In the genomic region with DNA sequence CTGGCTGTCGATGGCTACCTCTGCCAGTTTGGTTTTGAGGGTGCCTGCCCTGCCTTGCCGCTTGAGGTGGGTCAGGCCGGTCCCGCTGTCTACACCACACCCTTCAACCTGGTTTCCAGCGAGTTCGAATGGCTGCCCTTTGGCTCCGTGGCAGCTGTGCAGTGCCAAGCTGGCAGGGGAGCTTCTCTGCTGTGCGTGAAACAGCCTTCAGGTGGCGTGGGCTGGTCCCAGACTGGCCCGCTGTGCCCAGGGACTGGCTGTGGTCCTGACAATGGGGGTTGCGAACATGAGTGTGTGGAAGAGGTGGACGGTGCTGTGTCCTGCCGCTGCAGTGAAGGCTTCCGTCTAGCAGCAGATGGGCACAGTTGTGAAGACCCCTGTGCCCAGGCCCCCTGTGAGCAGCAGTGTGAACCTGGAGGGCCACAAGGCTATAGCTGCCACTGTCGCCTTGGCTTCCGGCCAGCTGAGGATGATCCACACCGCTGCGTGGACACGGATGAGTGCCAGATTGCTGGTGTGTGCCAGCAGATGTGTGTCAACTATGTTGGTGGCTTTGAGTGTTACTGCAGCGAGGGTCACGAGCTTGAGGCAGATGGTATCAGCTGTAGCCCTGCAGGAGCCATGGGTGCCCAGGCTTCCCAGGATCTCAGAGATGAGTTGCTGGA, we compare ENCODE assay signal across 8 mouse cellular contexts. TPM values are rescaled to one million over a fixed set of nuclear protein-coding genes. Genes with fewer than 3 reads are reported as not detected.
DNase-seq lines count a peak whose midpoint lies in the region; ATAC-seq lines count a peak whose summit lies in the region.

No protein-coding gene starts in this region.

- WGBS in heart, embryonic 11.5 days (ENCODE audit: insufficient replicate concordance) = 42% methylated on average over 21 of the region's 21 CpGs
- 36% methylated on average over 20 of the region's 21 CpGs for WGBS in heart, embryonic 16.5 days
- 41% methylated on average over 21 of the region's 21 CpGs for WGBS in liver, embryonic 16.5 days (ENCODE audit: insufficient replicate concordance)

- ATAC-seq in heart, embryonic 11.5 days (replicated peaks; ENCODE audit: insufficient number of reproducible peaks, low FRiP score, low TSS enrichment) = no peak
- no peak for ATAC-seq in heart, embryonic 16.5 days (replicated peaks; ENCODE audit: extremely low read depth, insufficient read depth, low FRiP score)
- no peak for ATAC-seq in liver, embryonic 16.5 days (ENCODE audit: low read depth)

- no peaks in the 10 kb centered on the region for H3K36me3 ChIP-seq in heart, embryonic 11.5 days (ENCODE audit: control insufficient read depth, insufficient read depth, low read length)
- no peaks in the 10 kb centered on the region for H3K36me3 ChIP-seq in heart, embryonic 16.5 days (ENCODE audit: control insufficient read depth, insufficient read depth)
- no peaks in the 10 kb centered on the region for H3K36me3 ChIP-seq in liver, embryonic 16.5 days (ENCODE audit: control insufficient read depth, insufficient read depth)

- no peak overlapping the region for H3K27ac ChIP-seq in heart, embryonic 11.5 days (ENCODE audit: low read depth, low read length)
- H3K27ac ChIP-seq in heart, embryonic 16.5 days (ENCODE audit: low read length) = no peak overlapping the region
- H3K27ac ChIP-seq in liver, embryonic 16.5 days (ENCODE audit: low read length) = no peak overlapping the region

- DNase-seq in heart, adult 18-20 months = no peak
- DNase-seq in NIH3T3 (ENCODE audit: low read depth) = peak; percentile 78
- no peak for DNase-seq in T-cell, adult 2 months (ENCODE audit: low spot score)
- no peak for DNase-seq in urinary bladder, postnatal 10 days (ENCODE audit: low spot score)
- DNase-seq in right cerebral cortex, postnatal 4 days = no peak

- H3K9me3 ChIP-seq in heart, embryonic 11.5 days (replicated peaks; ENCODE audit: control insufficient read depth, low read length) = no peaks in the 10 kb centered on the region
- no peaks in the 10 kb centered on the region for H3K9me3 ChIP-seq in heart, embryonic 16.5 days (replicated peaks; ENCODE audit: control insufficient read depth, low read length)
- no peaks in the 10 kb centered on the region for H3K9me3 ChIP-seq in liver, embryonic 16.5 days (replicated peaks; ENCODE audit: control insufficient read depth, low read length)

- peak overlapping the region; percentile 71 for H3K9ac ChIP-seq in heart, embryonic 11.5 days (ENCODE audit: low read depth, low read length)
- peak overlapping the region; percentile 81 for H3K9ac ChIP-seq in heart, embryonic 16.5 days (ENCODE audit: low read length)
- H3K9ac ChIP-seq in liver, embryonic 16.5 days (ENCODE audit: low read depth, low read length) = peak overlapping the region; percentile 57

- H3K4me1 ChIP-seq in heart, embryonic 11.5 days (ENCODE audit: control insufficient read depth, insufficient read depth, low read length) = peaks cover 44% of the 10 kb centered on the region
- peaks cover 24% of the 10 kb centered on the region for H3K4me1 ChIP-seq in heart, embryonic 16.5 days (ENCODE audit: control insufficient read depth, insufficient read depth, low read length)
- peaks cover 48% of the 10 kb centered on the region for H3K4me1 ChIP-seq in liver, embryonic 16.5 days (ENCODE audit: control insufficient read depth, low read depth, low read length)

- H3K27me3 ChIP-seq in heart, embryonic 11.5 days (ENCODE audit: control insufficient read depth, insufficient read depth, low read length) = peaks cover 13% of the 10 kb centered on the region
- peaks cover 14% of the 10 kb centered on the region for H3K27me3 ChIP-seq in heart, embryonic 16.5 days (ENCODE audit: control insufficient read depth, insufficient read depth, low read length)
- peaks cover 42% of the 10 kb centered on the region for H3K27me3 ChIP-seq in liver, embryonic 16.5 days (ENCODE audit: control insufficient read depth, insufficient read depth, low read depth, low read length)

- peak overlapping the region; percentile 94 for H3K4me2 ChIP-seq in heart, embryonic 11.5 days
- H3K4me2 ChIP-seq in heart, embryonic 16.5 days (ENCODE audit: low read depth, low read length) = peak overlapping the region; percentile 95
- peak overlapping the region; percentile 74 for H3K4me2 ChIP-seq in liver, embryonic 16.5 days (ENCODE audit: low read depth, low read length)

- H3K4me3 ChIP-seq in heart, embryonic 11.5 days (ENCODE audit: low read depth, low read length) = peak overlapping the region; percentile 58
- peak overlapping the region; percentile 59 for H3K4me3 ChIP-seq in heart, embryonic 16.5 days (ENCODE audit: low read length)
- peak overlapping the region; percentile 52 for H3K4me3 ChIP-seq in liver, embryonic 16.5 days (ENCODE audit: low read depth, low read length)

RNA-seq across cellular contexts. Expression of a gene that starts 0.8 kb away (rescaled TPM):
- polyA plus RNA-seq in heart, embryonic 11.5 days (2014; fragmentation: Nextera tagmentation; extraction: Ambion mirVana) = 24.2 and 27.3 TPM in 2 replicates
- 1 to 10 TPM; 6.9 to 7.4 TPM for total RNA-seq in heart, adult 18-20 months (2021)
- polyA plus RNA-seq in heart, embryonic 16.5 days (2015; fragmentation: Nextera tagmentation; extraction: Ambion mirVana) = 21.1 and 23.4 TPM in 2 replicates
- polyA plus RNA-seq in liver, embryonic 16.5 days (2015; fragmentation: Nextera tagmentation; extraction: Ambion mirVana) = 2.4 and 3.7 TPM in 2 replicates

RNA-seq across cellular contexts. Expression of a gene that starts 16.6 kb away (rescaled TPM):
- polyA plus RNA-seq in heart, embryonic 11.5 days (2014; fragmentation: Nextera tagmentation; extraction: Ambion mirVana) = 4.6 and 4.7 TPM in 2 replicates
- total RNA-seq in heart, adult 18-20 months (2021) = 1 to 10 TPM; 1.6 to 2.3 TPM
- 3.2 and 4.6 TPM in 2 replicates for polyA plus RNA-seq in heart, embryonic 16.5 days (2015; fragmentation: Nextera tagmentation; extraction: Ambion mirVana)
- 0.33 and 0.52 TPM in 2 replicates for polyA plus RNA-seq in liver, embryonic 16.5 days (2015; fragmentation: Nextera tagmentation; extraction: Ambion mirVana)

RNA-seq across cellular contexts. Expression of a gene that starts 18.4 kb away (rescaled TPM):
- 3.0 and 4.3 TPM in 2 replicates for polyA plus RNA-seq in heart, embryonic 11.5 days (2014; fragmentation: Nextera tagmentation; extraction: Ambion mirVana)
- total RNA-seq in heart, adult 18-20 months (2021) = 1 to 10 TPM; 1.9 to 2.4 TPM
- 1.8 and 2.2 TPM in 2 replicates for polyA plus RNA-seq in heart, embryonic 16.5 days (2015; fragmentation: Nextera tagmentation; extraction: Ambion mirVana)
- polyA plus RNA-seq in liver, embryonic 16.5 days (2015; fragmentation: Nextera tagmentation; extraction: Ambion mirVana) = 0.13 and 0.35 TPM in 2 replicates

RNA-seq across cellular contexts. Expression of a gene that starts 19.6 kb away (rescaled TPM):
- polyA plus RNA-seq in heart, embryonic 11.5 days (2014; fragmentation: Nextera tagmentation; extraction: Ambion mirVana) = 102 and 103 TPM in 2 replicates
- 100 to 1,000 TPM in 1 of 2 experiments, 10 to 100 TPM in 1; 97.6 to 104 TPM for total RNA-seq in heart, adult 18-20 months (2021)
- polyA plus RNA-seq in heart, embryonic 16.5 days (2015; fragmentation: Nextera tagmentation; extraction: Ambion mirVana) = 94.1 and 98.6 TPM in 2 replicates
- 51.2 and 53.1 TPM in 2 replicates for polyA plus RNA-seq in liver, embryonic 16.5 days (2015; fragmentation: Nextera tagmentation; extraction: Ambion mirVana)

RNA-seq across cellular contexts. Expression of a gene that starts 27.5 kb away (rescaled TPM):
- polyA plus RNA-seq in heart, embryonic 11.5 days (2014; fragmentation: Nextera tagmentation; extraction: Ambion mirVana) = 35.3 and 36.4 TPM in 2 replicates
- total RNA-seq in heart, adult 18-20 months (2021) = 10 to 100 TPM; 11.8 to 16.2 TPM
- 29.7 and 29.9 TPM in 2 replicates for polyA plus RNA-seq in heart, embryonic 16.5 days (2015; fragmentation: Nextera tagmentation; extraction: Ambion mirVana)
- polyA plus RNA-seq in liver, embryonic 16.5 days (2015; fragmentation: Nextera tagmentation; extraction: Ambion mirVana) = 21.0 and 22.2 TPM in 2 replicates
